Mouse (Mus musculus) skeletal muscle tissue, adult 2 months (tissue): ENCODE measurements around the gene Tmem206.

ENCODE experiments used
- DNase-seq: peaks from one replicate; pipeline ENCODE4 v3.0.0-alpha.2; 2012; ENCODE audit warnings: low read depth, low spot score

Gene Tmem206

GRCm38 (mm10) chr1:191396897-191397849 is 71.5 kb downstream of the Tmem206 start:
- DNase-seq: peak; percentile 100
